Mouse (Mus musculus) liver, adult 2 months (tissue): ENCODE results near the gene Rhobtb1.

Source experiments
- CTCF ChIP-seq: fragments of 200-500 bp; IDR thresholded peaks from 2 replicates; pipeline ENCODE4 v1.5.1; 2011; ENCODE audit warnings: low read depth, low read length, control low read depth
- POLR2A ChIP-seq: fragments of 200-500 bp; IDR thresholded peaks from 2 replicates; pipeline ENCODE4 v1.6.1; 2011; ENCODE audit warnings: low read length, control low read depth; ENCODE audit not compliant: insufficient read depth; ENCODE audit errors: extremely low read depth

- TF ChIP-seq CTCF (no peak), POLR2A (no peak)
Observed at GRCm38 (mm10) chr10:69265421-69265820, 114.2 kb downstream of the Rhobtb1 start.
